Mouse (Mus musculus) kidney, adult 11 months (tissue): ENCODE data around the gene Abi3bp.

Source experiments
- DNase-seq: peaks from one replicate; pipeline ENCODE4 v3.0.0; 2022

Abi3bp gene

GRCm38 (mm10) chr16:56696448-56696847, 218.8 kb downstream of the Abi3bp start:
- DNase-seq: no peak

- no peak for DNase-seq
Measured at GRCm38 (mm10) chr16:56700898-56701297, 223.2 kb downstream of the Abi3bp start.

DNA sequence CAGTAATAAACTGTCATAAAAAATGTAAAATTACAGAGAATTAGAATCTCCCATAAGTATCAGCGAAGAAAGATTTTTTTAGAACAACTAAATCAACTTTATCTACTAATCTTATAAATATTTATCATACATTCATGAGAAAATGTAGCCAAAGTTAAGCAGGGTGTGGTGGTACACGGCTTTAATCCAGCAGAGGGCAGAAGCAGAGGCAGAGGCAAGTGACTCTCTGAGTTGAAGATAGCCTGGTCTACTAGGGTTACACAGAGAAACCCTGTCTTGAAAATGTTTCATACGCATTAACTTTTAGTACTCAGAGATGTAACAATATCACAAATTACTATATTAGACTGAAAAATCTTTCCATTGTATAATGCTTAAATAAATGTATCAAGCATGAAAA, 228.1 kb downstream of the Abi3bp start:
- DNase-seq: no peak

DNA sequence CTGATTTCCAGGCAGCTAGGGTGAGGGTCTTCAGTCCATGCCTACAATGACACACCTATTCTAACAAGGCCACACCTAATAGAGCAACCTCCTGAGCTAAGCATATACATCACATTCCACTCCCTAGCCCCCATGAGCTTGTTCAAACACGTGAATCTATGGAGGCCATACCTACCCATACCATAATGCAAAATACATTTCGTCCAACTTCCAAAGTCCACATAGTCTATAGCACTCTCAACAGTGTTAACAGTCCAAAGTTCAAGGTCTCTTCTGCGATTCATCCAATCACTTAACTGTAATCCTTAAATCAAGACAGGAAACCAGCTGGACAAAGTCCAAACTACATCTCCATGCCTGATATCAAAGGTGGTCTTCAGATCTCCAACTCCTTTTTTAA, 232.4 kb downstream of the Abi3bp start:
- no peak for DNase-seq

- DNase-seq: no peak
Measured at GRCm38 (mm10) chr16:56715608-56716007, 237.9 kb downstream of the Abi3bp start.

DNA sequence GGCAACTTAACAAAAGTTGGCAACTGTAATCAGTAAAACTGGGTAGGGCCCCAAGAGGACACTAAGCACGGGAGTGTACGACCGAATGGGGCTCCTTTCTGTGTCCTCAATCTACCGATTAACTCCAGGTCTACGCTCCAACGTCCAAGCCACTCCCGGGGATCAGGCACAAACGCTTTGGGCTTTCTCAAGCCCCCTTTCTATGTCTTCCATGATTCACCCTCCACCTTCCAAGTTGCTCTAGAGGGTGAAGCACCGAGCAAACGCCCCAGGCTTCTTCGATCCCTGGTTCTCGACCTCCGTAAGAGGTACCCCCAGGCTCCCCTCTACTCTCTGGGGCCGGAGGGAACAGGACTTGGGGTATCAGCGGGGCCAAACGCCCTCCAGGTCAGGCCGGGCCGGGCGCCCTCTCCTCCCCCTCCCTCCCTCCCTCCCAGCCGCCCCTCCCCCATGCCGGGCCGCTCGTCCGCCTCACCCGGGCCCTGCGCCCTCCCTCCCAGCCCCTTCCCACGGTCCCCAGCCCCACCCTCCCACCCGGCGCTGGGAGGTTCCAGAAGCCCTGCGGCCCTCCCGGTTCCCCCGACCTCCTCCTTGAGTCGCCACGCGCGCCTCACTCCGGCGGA, 239.0 kb downstream of the Abi3bp start:
- DNase-seq: peak; percentile 35

GRCm38 (mm10) chr16:56717224-56718200, 239.8 kb downstream of the Abi3bp start, which contains the start of gene Tfg:
Gene Tfg (minus strand): TSS chr16:56717450.
- peak; percentile 99 for DNase-seq

- DNase-seq: no peak
Measured at GRCm38 (mm10) chr16:56719031-56719430, 241.4 kb downstream of the Abi3bp start.

DNA sequence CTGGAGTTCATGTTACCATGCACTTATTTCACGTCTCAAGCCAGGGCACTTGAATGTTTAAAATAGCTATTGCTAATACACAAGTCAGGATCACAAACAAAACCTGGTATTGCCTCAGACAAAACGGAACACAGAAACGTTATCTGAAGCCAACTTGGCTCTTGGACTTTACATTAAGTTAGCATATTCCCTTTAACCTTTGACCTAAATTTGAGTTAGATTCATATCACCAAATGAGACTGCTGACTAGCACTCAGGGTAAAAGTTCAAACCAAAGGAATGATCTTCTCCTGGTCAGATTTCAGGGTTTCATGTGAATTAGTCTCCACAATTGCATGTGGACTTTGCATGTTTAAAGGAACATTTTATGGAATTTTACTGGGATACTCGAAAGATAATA, 244.7 kb downstream of the Abi3bp start:
- DNase-seq: no peak

- no peak for DNase-seq
Measured at GRCm38 (mm10) chr16:56724927-56725326, 247.2 kb downstream of the Abi3bp start.

GRCm38 (mm10) chr16:56729060-56729459, 251.4 kb downstream of the Abi3bp start:
- no peak for DNase-seq
